Mouse (Mus musculus): ENCODE results near the gene Gp1ba. TPM values are rescaled to one million over a fixed set of nuclear protein-coding genes. Genes with fewer than 3 reads are reported as not detected.

Gp1ba gene
- polyA plus RNA-seq, 1 experiment = not detected

DNA sequence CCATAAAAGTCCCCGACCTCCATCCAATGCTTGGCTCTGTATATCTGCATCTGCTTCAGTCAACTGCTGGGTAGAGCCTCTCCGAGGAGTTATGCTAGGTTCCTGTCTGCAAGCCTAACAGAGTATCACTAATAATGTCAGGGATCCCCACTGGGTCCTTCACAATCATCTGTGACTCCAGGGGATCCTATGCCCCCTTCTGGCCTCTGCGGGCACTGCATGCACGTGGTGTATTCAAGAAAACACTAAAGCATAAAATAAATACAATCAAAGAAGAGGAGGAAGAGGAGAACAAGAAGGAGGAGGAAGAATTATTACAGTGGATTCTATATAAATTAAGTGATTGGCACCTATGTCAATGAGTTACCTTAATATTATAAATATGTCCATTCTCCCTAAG lies 13.4 kb upstream of the Gp1ba start:
- DNase-seq (ENCODE audit: low read depth, low spot score) = no peak
- 53% methylated on average over 4 of the region's 4 CpGs for WGBS

DNA sequence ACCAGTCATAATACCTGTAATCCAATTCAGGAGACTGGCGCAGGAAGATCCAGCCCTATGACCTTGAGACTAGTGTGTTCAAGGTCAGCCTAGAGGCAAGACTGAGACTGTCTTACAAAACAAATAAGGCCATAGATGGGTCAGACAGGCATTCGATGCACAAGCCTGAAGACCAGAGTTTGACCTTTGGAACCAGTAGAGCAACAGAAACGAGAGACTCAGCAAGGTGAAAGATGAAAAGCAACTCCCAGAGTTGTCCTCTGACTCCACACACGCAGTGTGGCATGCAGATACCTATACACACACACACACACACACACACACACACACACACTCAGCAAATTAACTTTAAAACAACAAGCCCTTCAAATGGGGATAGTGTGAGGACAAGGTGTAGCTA lies 12.0 kb upstream of the Gp1ba start:
- DNase-seq (ENCODE audit: low read depth, low spot score) = no peak
- WGBS = 52% methylated on average over 4 of the region's 4 CpGs

- 68% methylated on average over 2 of the region's 2 CpGs for WGBS
- DNase-seq (ENCODE audit: low read depth, low spot score) = no peak
These were observed 10.5 kb upstream of the Gp1ba start for GRCm38 (mm10) chr11:70628431-70628830.

GRCm38 (mm10) chr11:70629557-70629956 lies 9.4 kb upstream of the Gp1ba start:
- no peak for DNase-seq (ENCODE audit: low read depth, low spot score)
- 23% methylated on average over 5 of the region's 5 CpGs for WGBS

DNA sequence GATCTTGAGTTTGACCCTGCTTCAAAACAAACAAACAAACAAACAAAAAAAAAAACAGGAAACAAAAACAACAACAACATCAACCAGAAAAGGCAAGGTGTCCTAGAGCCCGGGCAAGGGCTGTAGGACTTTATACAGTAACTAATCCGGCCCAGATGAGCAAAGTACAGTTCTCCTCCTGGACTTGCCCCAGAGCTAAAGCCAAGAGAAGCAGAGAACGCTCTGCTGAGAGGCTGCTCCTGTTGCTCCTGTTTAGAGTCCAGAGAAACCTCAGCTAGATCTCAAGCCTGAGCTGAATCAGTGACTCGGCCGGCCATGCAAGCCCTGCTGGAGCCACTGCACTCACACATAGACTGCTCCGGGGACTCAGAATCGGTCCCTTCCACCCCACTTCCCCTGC lies 8.8 kb upstream of the Gp1ba start:
- WGBS = 57% methylated on average over 7 of the region's 7 CpGs
- no peak for DNase-seq (ENCODE audit: low read depth, low spot score)

DNA sequence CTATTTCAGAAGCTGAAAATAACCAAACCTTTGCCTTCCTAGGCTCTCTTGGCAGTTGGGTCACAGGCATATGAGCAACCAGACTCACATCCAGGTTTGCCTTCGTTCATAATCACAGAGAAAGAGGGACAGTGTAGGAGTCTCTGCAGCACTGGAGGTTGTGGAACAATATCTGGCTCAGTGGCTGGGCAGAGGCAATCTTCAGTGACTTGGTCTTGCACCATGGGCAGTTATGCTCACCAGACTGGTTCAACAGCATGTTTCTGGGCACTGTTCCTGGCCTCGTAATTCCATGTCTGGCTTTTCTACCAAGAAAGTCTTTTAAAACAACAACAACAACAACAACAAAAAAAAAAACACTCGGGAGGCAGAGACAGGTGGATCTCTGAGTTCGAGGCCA lies 3.3 kb upstream of the Gp1ba start:
- WGBS = 66% methylated on average over 4 of the region's 4 CpGs

DNA sequence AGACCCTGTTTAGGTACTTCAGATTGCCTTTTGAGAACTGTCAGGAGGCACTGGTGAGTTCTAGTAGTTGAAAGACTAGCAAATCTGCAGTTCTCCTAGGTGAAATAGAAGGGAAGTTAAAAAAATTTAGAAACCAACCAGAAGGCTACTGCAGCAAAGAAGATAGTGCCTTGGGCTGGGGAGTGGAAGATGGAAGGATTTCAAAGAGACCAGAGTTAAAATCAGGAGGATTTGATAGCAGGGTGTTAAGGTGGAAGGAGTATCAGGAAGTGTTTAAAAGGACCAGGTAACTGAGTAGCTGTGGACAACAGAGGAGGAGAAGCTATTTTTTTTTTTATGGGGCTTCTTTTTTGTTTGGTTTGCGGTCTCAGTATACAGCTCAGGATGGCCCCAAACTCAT lies 1.2 kb upstream of the Gp1ba start:
- 67% methylated on average over 1 of the region's 1 CpGs for WGBS

More for the DNA sequence above, 3.3 kb upstream of the Gp1ba start:
- no peak for DNase-seq (ENCODE audit: low read depth, low spot score)

DNA sequence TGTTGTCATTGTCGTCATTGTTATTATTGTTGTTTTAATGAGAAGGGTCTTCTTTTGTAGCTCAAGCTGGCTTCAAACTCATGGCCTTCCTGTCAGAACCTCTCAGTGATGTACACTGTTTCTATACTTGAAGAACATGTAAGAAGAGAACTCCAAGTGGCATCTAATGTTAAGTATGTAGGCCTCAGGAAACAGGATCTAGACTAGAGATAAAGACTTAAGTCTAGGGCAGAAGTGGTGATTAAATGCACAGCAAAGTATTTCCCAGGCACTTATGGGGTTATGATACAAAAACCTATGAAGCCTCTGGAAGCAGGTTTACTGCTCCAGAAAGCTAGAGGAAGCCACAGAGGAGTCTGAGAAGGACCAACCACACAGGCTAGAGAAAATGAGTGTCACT lies 629 bp upstream of the Gp1ba start:
- 84% methylated on average over 1 of the region's 1 CpGs for WGBS
- no peak for DNase-seq (ENCODE audit: low read depth, low spot score)

More for the DNA sequence above, 1.2 kb upstream of the Gp1ba start:
- DNase-seq (ENCODE audit: low read depth, low spot score) = no peak

DNA sequence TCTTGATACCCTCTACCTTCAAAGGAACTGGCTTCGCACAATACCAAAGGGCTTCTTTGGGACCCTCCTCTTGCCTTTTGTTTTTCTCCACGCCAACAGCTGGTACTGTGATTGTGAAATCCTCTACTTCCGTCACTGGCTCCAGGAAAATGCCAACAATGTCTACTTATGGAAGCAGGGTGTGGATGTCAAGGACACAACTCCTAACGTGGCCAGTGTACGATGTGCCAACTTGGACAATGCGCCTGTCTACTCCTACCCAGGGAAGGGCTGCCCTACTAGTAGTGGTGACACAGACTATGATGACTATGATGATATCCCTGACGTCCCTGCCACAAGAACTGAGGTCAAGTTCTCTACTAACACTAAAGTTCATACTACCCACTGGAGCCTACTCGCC lies 1.1 kb downstream of the Gp1ba start:
- 56% methylated on average over 8 of the region's 8 CpGs for WGBS
- DNase-seq (ENCODE audit: low read depth, low spot score) = no peak

- 76% methylated on average over 7 of the region's 7 CpGs for WGBS
- DNase-seq (ENCODE audit: low read depth, low spot score) = no peak
These were observed 2.3 kb downstream of the Gp1ba start for GRCm38 (mm10) chr11:70641241-70641640.

GRCm38 (mm10) chr11:70643051-70643450 lies 4.1 kb downstream of the Gp1ba start:
- WGBS = 87% methylated on average over 6 of the region's 6 CpGs
- DNase-seq (ENCODE audit: low read depth, low spot score) = no peak

- no peak for DNase-seq (ENCODE audit: low read depth, low spot score)
- WGBS = 94% methylated on average over 8 of the region's 8 CpGs
These were observed 5.7 kb downstream of the Gp1ba start for GRCm38 (mm10) chr11:70644564-70645103.

- no peak for DNase-seq (ENCODE audit: low read depth, low spot score)
- 78% methylated on average over 12 of the region's 12 CpGs for WGBS
These were observed 6.7 kb downstream of the Gp1ba start for GRCm38 (mm10) chr11:70645461-70646258.

DNA sequence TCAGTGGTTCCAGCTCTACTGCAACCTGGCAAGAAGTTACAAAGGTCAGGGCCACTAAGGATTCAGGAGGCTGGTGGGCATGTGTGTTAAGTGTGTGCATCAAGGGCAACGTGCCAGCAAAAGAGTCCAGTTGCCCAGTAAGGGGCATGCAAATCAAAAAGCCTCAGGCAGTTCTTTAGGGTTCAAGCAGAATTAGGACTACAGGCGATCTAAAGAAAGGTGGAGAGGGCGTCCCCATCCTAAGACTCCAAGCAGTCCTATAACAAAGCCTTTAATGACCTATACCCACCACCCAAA lies 7.3 kb downstream of the Gp1ba start:
- WGBS = 2% methylated on average over 3 of the region's 3 CpGs
- DNase-seq (ENCODE audit: low read depth, low spot score) = no peak

DNA sequence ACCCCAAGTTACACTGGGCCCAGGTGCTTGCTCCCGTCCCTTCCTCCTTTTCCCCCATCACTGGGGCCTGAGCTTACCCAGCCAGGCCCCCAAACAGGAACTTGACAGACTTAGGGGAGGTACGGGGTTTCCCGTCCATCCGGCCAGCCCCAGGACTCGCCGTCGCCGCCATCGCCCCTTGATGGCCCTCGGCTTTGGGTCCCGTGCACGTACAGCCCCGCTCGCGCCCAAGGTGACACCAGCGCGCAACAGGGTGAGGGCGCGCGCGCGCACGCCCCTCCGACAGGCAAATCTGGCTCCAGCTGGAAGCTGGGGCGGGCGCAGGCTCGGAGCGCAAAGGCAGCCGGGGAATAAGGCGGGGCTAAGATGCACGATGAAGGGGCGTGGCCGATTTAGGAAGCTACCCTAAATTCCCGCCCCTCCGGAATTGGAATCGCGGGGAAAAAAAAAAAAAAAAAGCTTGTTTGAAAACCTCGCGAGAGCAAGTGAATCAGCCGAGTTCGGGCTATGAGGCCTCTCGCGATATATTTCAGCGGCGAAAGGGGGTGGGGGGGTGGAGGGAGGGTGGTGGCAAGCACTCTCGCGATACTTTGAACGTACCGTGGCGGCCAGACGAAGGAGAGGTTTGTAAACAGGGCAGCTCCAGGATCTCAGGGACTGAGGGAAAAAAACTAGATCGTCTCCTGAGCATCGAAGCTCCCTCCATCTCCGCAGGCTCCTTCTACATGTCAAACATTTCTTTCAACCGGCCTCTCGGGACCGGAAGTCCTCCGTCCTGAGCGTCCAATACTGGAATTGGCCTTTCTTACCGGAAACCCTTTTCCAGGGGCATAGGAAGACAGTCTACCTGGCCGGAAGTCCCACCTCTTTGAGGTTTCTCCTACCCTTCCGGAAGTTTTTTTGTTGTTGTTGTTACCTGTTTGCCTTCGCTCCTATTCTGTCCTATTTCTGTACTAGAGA lies 8.0 kb downstream of the Gp1ba start, which contains the start of the genes Rnf167 and Slc25a11:
TSS of gene Rnf167 (plus strand) at position 545 of the 960 bp plus-strand sequence.
TSS of gene Slc25a11 (minus strand) at position 789 of the 960 bp plus-strand sequence.
- DNase-seq (ENCODE audit: low read depth, low spot score) = peak; percentile 94
- WGBS = under 1% methylated on average over 63 of the region's 63 CpGs

- 2% methylated on average over 28 of the region's 28 CpGs for WGBS
- DNase-seq (ENCODE audit: low read depth, low spot score) = no peak
These were observed 8.9 kb downstream of the Gp1ba start for GRCm38 (mm10) chr11:70647716-70648420.

DNA sequence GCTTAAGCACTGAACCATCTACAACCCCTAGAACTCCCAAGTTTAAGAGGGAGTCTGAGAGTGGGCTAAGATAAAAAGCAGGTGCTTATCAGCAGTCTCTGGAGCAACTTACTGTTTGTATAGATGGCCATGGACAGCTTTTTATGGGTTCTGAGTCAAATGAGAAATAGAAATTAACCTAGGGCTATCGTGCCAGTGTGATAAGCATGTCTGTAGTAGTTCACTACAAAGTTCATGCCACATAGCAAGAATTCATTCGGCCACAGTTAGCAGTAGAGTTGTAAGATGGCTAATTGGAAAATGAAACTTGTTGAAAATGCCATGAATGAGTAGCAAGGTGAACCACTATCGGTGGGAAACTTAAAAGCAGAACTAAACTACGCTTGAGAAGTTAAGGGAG lies 9.6 kb downstream of the Gp1ba start:
- no peak for DNase-seq (ENCODE audit: low read depth, low spot score)
- WGBS = 35% methylated on average over 4 of the region's 4 CpGs

DNA sequence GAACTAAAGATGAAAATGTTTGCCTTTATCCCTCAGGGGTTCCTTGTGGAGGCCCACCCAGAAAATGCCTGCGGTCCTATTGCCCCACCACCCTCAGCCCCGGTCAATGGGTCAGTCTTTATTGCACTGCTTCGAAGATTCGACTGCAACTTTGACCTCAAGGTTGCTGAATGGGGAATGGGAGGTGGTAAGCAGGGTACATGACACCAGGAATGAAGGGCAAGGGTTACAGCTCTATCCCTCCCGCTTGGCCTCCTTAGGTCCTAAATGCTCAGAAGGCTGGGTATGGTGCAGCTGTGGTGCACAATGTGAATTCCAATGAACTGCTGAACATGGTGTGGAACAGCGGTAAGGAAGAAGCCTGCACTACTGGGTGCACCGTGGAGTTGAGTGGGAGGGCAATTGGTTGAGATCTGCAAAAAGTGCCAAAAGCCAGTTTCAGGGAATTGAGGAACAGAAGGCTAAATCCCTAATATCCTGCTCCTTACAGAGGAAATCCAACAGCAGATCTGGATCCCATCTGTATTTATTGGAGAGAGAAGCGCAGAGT lies 10.3 kb downstream of the Gp1ba start:
- DNase-seq (ENCODE audit: low read depth, low spot score) = no peak
- WGBS = 46% methylated on average over 8 of the region's 8 CpGs

- DNase-seq (ENCODE audit: low read depth, low spot score) = no peak
- WGBS = 34% methylated on average over 12 of the region's 12 CpGs
These were observed 11.6 kb downstream of the Gp1ba start for GRCm38 (mm10) chr11:70650322-70651175.

All from large intestine, adult 2 months (tissue).